Mouse (Mus musculus): ENCODE measurements around the gene Uhrf2. TPM values are rescaled to one million over a fixed set of nuclear protein-coding genes. Genes with fewer than 3 reads are reported as not detected.

Uhrf2 gene
- total RNA-seq, 1 experiment, result 46.2 TPM

GRCm38 (mm10) chr19:30102620-30103019 lies 72.3 kb downstream of the Uhrf2 start:
- no peak for DNase-seq (ENCODE audit: low read depth, low spot score)
- H3K4me1 ChIP-seq (ENCODE audit: control insufficient read depth in 2 of 2, insufficient read depth in 2 of 2, low read length in 2 of 2, poor library complexity in 1 of 2), result no peaks in the 10 kb centered on the region
- no peaks in the 10 kb centered on the region for H3K9me3 ChIP-seq (ENCODE audit: control insufficient read depth, insufficient read depth, low read depth, low read length)
- no peak overlapping the region for H3K27ac ChIP-seq (ENCODE audit: insufficient read depth, low read depth, low read length, poor library complexity, severe bottlenecking)
- no peak overlapping the region for H3K4me3 ChIP-seq (ENCODE audit: insufficient read depth in 1 of 2, low read depth in 1 of 2, low read length in 2 of 2, poor library complexity in 1 of 2, severe bottlenecking in 1 of 2)
- H3K9ac ChIP-seq (ENCODE audit: insufficient read depth, low read depth, low read length, poor library complexity, severe bottlenecking), result no peak overlapping the region
- no peak for TF ChIP-seq ZNF384 (IDR thresholded peaks at IDR 0.05; ENCODE audit: low read depth, low read length)
- no peak for TF ChIP-seq MAFK (IDR thresholded peaks at IDR 0.05; ENCODE audit: insufficient read depth, low read depth, low read length)
- no peak for TF ChIP-seq ZC3H11A (IDR thresholded peaks at IDR 0.05; ENCODE audit: borderline replicate concordance, low read depth, low read length)
- no peak for TF ChIP-seq CHD2 (IDR thresholded peaks at IDR 0.05; ENCODE audit: low read depth, low read length)
- TF ChIP-seq HCFC1 (IDR thresholded peaks at IDR 0.05; ENCODE audit: borderline replicate concordance, insufficient read depth, low read length), result no peak
- in situ Hi-C loops (cut with MboI; ENCODE audit: low sequenced_read_pairs in 2 of 2, unreplicated experiment in 2 of 2), result no loop called here
- peaks cover 57% of the 10 kb centered on the region for H3K36me3 ChIP-seq (ENCODE audit: control insufficient read depth, insufficient read depth, low read length, poor library complexity, severe bottlenecking)

DNA sequence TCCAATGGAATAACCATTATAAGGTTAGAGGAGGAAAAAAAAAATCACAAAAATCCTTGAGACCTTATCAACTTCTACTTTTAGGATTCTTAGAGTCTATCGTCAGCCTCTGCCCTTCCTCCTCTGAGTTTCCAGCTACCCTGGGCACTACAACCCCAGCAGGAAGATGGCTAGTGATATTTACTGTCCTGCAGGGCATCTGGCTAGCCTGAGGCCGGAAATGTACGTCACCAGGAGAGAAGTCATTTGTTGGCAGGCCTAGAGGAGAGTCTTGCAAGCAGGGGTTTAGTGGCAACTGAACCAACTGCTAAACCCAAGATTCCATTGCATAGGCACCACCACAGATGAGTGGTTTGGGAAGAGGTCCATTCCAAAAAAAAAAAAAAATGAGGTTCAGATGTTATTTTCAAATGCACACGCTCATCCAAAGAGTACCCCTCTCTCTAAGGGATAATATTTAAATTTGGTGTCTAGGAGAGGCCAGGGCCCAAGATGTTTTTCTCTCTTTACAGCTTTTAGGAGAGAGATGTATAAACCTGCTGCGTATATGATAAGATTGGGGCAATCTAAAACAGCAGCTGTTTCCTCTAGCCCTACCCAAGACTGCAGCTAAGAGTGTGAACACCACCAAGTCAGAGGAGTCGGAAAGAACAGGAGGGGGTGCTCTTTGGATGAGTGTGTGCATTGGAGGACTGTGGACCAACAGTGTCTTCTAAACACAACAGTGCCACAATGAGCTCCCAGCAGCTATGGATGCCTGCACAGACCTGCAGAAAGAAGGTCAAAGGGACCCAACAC lies 74.9 kb downstream of the Uhrf2 start:
- H3K27ac ChIP-seq (ENCODE audit: insufficient read depth, low read depth, low read length, poor library complexity, severe bottlenecking), result no peak overlapping the region
- no peak overlapping the region for H3K4me3 ChIP-seq (ENCODE audit: insufficient read depth in 1 of 2, low read depth in 1 of 2, low read length in 2 of 2, poor library complexity in 1 of 2, severe bottlenecking in 1 of 2)
- DNase-seq (ENCODE audit: low read depth, low spot score), result no peak
- no peaks in the 10 kb centered on the region for H3K4me1 ChIP-seq (ENCODE audit: control insufficient read depth in 2 of 2, insufficient read depth in 2 of 2, low read length in 2 of 2, poor library complexity in 1 of 2)
- no peak overlapping the region for H3K9ac ChIP-seq (ENCODE audit: insufficient read depth, low read depth, low read length, poor library complexity, severe bottlenecking)
- no peaks in the 10 kb centered on the region for H3K9me3 ChIP-seq (ENCODE audit: control insufficient read depth, insufficient read depth, low read depth, low read length)
- TF ChIP-seq ZC3H11A (IDR thresholded peaks at IDR 0.05; ENCODE audit: borderline replicate concordance, low read depth, low read length), result no peak
- no peak for TF ChIP-seq MAFK (IDR thresholded peaks at IDR 0.05; ENCODE audit: insufficient read depth, low read depth, low read length)
- TF ChIP-seq ZNF384 (IDR thresholded peaks at IDR 0.05; ENCODE audit: low read depth, low read length), result no peak
- no peak for TF ChIP-seq HCFC1 (IDR thresholded peaks at IDR 0.05; ENCODE audit: borderline replicate concordance, insufficient read depth, low read length)
- TF ChIP-seq CHD2 (IDR thresholded peaks at IDR 0.05; ENCODE audit: low read depth, low read length), result no peak
- peaks cover 43% of the 10 kb centered on the region for H3K36me3 ChIP-seq (ENCODE audit: control insufficient read depth, insufficient read depth, low read length, poor library complexity, severe bottlenecking)
- in situ Hi-C loops (cut with MboI; ENCODE audit: low sequenced_read_pairs in 2 of 2, unreplicated experiment in 2 of 2), result no loop called here

DNA sequence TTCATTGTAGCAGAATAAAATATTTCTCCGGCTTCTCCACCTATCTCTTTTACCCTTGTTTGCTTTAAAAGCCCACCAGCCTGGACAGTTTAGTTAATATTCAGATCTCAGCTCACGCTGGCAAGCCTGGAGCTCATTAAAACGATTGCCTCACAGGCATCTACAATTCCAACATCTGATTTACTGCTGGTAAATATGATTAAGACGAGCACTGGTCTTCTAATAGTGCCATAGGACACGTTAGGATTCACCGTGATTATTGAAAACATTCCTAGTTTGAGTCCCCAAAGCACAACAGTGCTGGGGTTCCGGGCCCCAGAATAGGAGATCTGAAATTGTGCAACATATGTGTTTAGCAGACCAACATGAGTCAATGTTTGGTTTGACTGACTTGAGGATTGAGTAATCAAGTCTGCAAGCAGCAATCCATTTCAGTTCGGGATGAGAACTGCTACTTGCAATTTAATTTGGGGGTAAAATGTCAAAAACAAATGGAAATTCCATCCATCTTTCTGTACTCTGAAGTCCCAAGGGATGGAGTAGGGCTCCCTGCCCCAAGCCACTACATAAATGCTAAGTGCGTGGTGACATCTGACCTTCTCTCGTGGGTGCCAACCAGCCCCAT lies 77.0 kb downstream of the Uhrf2 start:
- Histone ChIP-seq H3K4me3 (ENCODE audit: insufficient read depth in 1 of 2, low read depth in 1 of 2, low read length in 2 of 2, poor library complexity in 1 of 2, severe bottlenecking in 1 of 2) (no peak overlapping the region), H3K4me1 (ENCODE audit: control insufficient read depth in 2 of 2, insufficient read depth in 2 of 2, low read length in 2 of 2, poor library complexity in 1 of 2) (peaks cover 0 to 2% of the 10 kb centered on the region in 2 experiments; a peak in 1 of 4 replicates), H3K9ac (ENCODE audit: insufficient read depth, low read depth, low read length, poor library complexity, severe bottlenecking) (no peak overlapping the region), H3K9me3 (ENCODE audit: control insufficient read depth, insufficient read depth, low read depth, low read length) (no peaks in the 10 kb centered on the region), H3K27ac (ENCODE audit: insufficient read depth, low read depth, low read length, poor library complexity, severe bottlenecking) (no peak overlapping the region), H3K36me3 (ENCODE audit: control insufficient read depth, insufficient read depth, low read length, poor library complexity, severe bottlenecking) (peaks cover 42% of the 10 kb centered on the region)
- TF ChIP-seq HCFC1 (IDR thresholded peaks at IDR 0.05; ENCODE audit: borderline replicate concordance, insufficient read depth, low read length) (no peak), MAFK (IDR thresholded peaks at IDR 0.05; ENCODE audit: insufficient read depth, low read depth, low read length) (no peak), ZNF384 (IDR thresholded peaks at IDR 0.05; ENCODE audit: low read depth, low read length) (no peak), ZC3H11A (IDR thresholded peaks at IDR 0.05; ENCODE audit: borderline replicate concordance, low read depth, low read length) (no peak), CHD2 (IDR thresholded peaks at IDR 0.05; ENCODE audit: low read depth, low read length) (no peak)
- in situ Hi-C loops (cut with MboI; ENCODE audit: low sequenced_read_pairs in 2 of 2, unreplicated experiment in 2 of 2), result no loop called here
- no peak for DNase-seq (ENCODE audit: low read depth, low spot score)

DNA sequence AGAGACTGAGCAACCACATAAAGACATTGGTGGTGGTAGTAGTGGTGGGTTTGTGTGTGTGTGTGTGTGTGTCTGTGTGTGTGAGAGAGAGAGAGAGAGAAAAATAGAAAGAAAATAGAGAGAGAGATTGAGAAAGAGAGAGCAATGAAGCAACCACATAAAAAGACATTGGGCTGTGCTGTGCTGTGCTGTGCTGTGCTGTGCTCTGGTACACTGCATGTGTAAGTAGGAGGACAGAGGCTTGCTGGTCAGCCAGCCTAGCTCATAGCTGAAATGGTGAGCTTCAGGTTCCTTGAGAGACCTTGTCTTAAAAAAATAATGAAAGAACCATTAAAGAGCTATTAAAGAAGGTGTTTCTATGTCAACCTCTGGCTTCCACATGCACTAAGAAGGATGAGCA lies 78.3 kb downstream of the Uhrf2 start:
- H3K4me3 ChIP-seq (ENCODE audit: insufficient read depth in 1 of 2, low read depth in 1 of 2, low read length in 2 of 2, poor library complexity in 1 of 2, severe bottlenecking in 1 of 2), result no peak overlapping the region
- TF ChIP-seq MAFK (IDR thresholded peaks at IDR 0.05; ENCODE audit: insufficient read depth, low read depth, low read length) (no peak), ZC3H11A (IDR thresholded peaks at IDR 0.05; ENCODE audit: borderline replicate concordance, low read depth, low read length) (no peak), HCFC1 (IDR thresholded peaks at IDR 0.05; ENCODE audit: borderline replicate concordance, insufficient read depth, low read length) (no peak), ZNF384 (IDR thresholded peaks at IDR 0.05; ENCODE audit: low read depth, low read length) (no peak), CHD2 (IDR thresholded peaks at IDR 0.05; ENCODE audit: low read depth, low read length) (no peak)
- in situ Hi-C loops (cut with MboI; ENCODE audit: low sequenced_read_pairs in 2 of 2, unreplicated experiment in 2 of 2), result no loop called here

More for the DNA sequence above, 78.3 kb downstream of the Uhrf2 start:
- peaks cover 0 to 2% of the 10 kb centered on the region in 2 experiments; a peak in 1 of 4 replicates for H3K4me1 ChIP-seq (ENCODE audit: control insufficient read depth in 2 of 2, insufficient read depth in 2 of 2, low read length in 2 of 2, poor library complexity in 1 of 2)
- DNase-seq (ENCODE audit: low read depth, low spot score), result no peak
- no peak overlapping the region for H3K27ac ChIP-seq (ENCODE audit: insufficient read depth, low read depth, low read length, poor library complexity, severe bottlenecking)
- H3K9ac ChIP-seq (ENCODE audit: insufficient read depth, low read depth, low read length, poor library complexity, severe bottlenecking), result no peak overlapping the region
- peaks cover 37% of the 10 kb centered on the region for H3K36me3 ChIP-seq (ENCODE audit: control insufficient read depth, insufficient read depth, low read length, poor library complexity, severe bottlenecking)
- H3K9me3 ChIP-seq (ENCODE audit: control insufficient read depth, insufficient read depth, low read depth, low read length), result no peaks in the 10 kb centered on the region
